Mouse (Mus musculus) lung, postnatal 0 days (tissue): ENCODE measurements around the gene Tead1.

Source experiments
- CTCF ChIP-seq: IDR thresholded peaks from 2 replicates; pipeline ENCODE4 v1.5.1; 2016; ENCODE audit warnings: antibody characterized with exemption, mild to moderate bottlenecking
- EP300 ChIP-seq: IDR thresholded peaks from 2 replicates; pipeline ENCODE4 v1.6.1; 2016; ENCODE audit warnings: antibody characterized with exemption, mild to moderate bottlenecking, control low read depth

- TF ChIP-seq EP300 (peak; percentile 91), CTCF (no peak)
Observed at GRCm38 (mm10) chr7:112647417-112647816, 31.7 kb upstream of the Tead1 start.
